In the genomic region with DNA sequence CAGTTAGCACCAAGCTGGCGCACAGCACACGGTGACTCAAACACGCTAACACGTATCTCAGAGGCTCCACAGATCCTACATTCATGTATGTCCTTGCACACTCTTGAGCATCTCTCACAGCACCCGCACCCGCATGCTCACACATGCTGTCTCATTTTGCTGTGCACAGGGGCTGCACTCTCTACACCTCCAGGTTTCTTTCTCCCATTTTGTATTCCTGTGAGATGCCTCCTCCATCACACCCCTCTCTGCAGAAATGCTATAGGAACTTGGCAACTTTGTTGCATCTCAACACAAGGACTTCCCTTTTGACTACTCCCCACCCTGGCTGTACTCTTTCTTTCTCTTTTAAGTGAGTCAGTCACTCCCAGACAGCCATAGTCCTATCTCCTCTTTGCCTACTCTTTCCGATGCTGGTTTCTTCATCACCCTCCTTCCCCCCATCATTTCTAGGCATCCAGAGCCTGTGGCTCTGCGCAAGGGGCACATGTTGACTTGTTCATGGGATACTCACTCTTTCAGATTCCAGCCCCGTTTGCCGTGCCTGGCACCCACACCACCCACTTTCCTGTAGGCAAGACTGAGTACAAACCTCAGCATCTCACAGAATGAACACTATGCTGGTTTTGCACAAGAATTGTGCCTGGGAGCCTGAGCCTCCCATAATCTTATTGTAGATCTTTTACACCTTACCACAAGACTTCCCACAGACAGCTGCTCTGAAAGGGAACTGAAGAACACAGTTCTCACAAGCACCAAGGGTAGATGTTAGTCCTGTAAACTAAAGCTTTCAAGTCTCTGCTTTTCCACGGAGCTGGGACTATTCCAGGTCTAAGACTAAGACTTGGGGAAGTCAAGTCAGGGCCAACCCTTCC, we compare ENCODE assay signal across 21 mouse cellular contexts. TPM values are rescaled to one million over a fixed set of nuclear protein-coding genes. Genes with fewer than 3 reads are reported as not detected.
DNase-seq lines count a peak whose midpoint lies in the region; ATAC-seq and TF ChIP-seq lines count a peak whose summit lies in the region.
"Had no signal": no experiment of that assay in that cellular context is flagged by ENCODE, and none has a peak within 500 bp of the region (broad histone marks: within the 10 kb centered on the region; RNA-seq: fewer than 3 reads in every experiment).

No protein-coding gene starts in this region.

- TF ChIP-seq POLR2A in thymus, adult 2 months (IDR thresholded peaks at IDR 0.05; ENCODE audit: control insufficient read depth, extremely low read depth, insufficient read depth, low read length, poor library complexity) = no peak

- no peaks in the 10 kb centered on the region for H3K9me3 ChIP-seq in forebrain, embryonic 11.5 days (ENCODE audit: control insufficient read depth, low read length)
- no peaks in the 10 kb centered on the region for H3K9me3 ChIP-seq in forebrain, embryonic 12.5 days
- H3K9me3 ChIP-seq: forebrain, embryonic 15.5 days; heart, embryonic 15.5 days; limb, embryonic 10.5 days; liver, embryonic 13.5 days; midbrain, embryonic 12.5 days had no signal

- no peaks in the 10 kb centered on the region for H3K36me3 ChIP-seq in forebrain, embryonic 11.5 days (ENCODE audit: control insufficient read depth, insufficient read depth, low read length)
- H3K36me3 ChIP-seq in forebrain, embryonic 12.5 days (replicated peaks) = no peaks in the 10 kb centered on the region
- no peaks in the 10 kb centered on the region for H3K36me3 ChIP-seq in thymus, adult 2 months (ENCODE audit: control insufficient read depth, insufficient read depth, low read length)
- H3K36me3 ChIP-seq: forebrain, embryonic 15.5 days; heart, embryonic 15.5 days; limb, embryonic 10.5 days; liver, embryonic 13.5 days; midbrain, embryonic 12.5 days had no signal

- H3K9ac ChIP-seq in forebrain, embryonic 11.5 days (ENCODE audit: low read length) = no peak overlapping the region
- H3K9ac ChIP-seq in forebrain, embryonic 12.5 days = no peak overlapping the region
- H3K9ac ChIP-seq: forebrain, embryonic 15.5 days; heart, embryonic 15.5 days; hindbrain, embryonic 14.5 days; liver, embryonic 13.5 days; midbrain, embryonic 12.5 days had no signal

- whole genome bisulfite sequencing in forebrain, embryonic 11.5 days = 93% methylated on average over 11 of the region's 11 CpGs
- 92% methylated on average over 11 of the region's 11 CpGs for WGBS in forebrain, embryonic 12.5 days
- 60% methylated on average over 11 of the region's 11 CpGs for WGBS in thymus, adult 2 months

- intact Hi-C loops in gastrocnemius, postnatal 14 days (cut with DNase I; ENCODE audit: low total_unique reads) = no loop called here

- no peak for ATAC-seq in forebrain, embryonic 11.5 days (replicated peaks; ENCODE audit: low FRiP score)
- no peak for ATAC-seq in forebrain, embryonic 12.5 days (ENCODE audit: low FRiP score)
- ATAC-seq: forebrain, embryonic 15.5 days had no signal

- no peak overlapping the region for H3K27ac ChIP-seq in forebrain, embryonic 11.5 days (ENCODE audit: low read depth, low read length)
- no peak overlapping the region for H3K27ac ChIP-seq in forebrain, embryonic 12.5 days
- H3K27ac ChIP-seq in thymus, adult 2 months (ENCODE audit: control insufficient read depth, insufficient read depth, low read length) = peak overlapping the region; percentile 75
- H3K27ac ChIP-seq: forebrain, embryonic 15.5 days; heart, embryonic 15.5 days; hindbrain, embryonic 14.5 days; layer of hippocampus, adult 2 months; limb, embryonic 10.5 days; liver, embryonic 13.5 days; midbrain, embryonic 12.5 days had no signal

- TF ChIP-seq CTCF in thymus, adult 2 months (IDR thresholded peaks at IDR 0.05; ENCODE audit: borderline replicate concordance, control insufficient read depth, extremely low read depth, insufficient read depth, low read length, poor library complexity) = no peak

- no peaks in the 10 kb centered on the region; the same call in 1 of the 2 replicates for H3K27me3 ChIP-seq in forebrain, embryonic 11.5 days (ENCODE audit: control insufficient read depth, insufficient read depth, low read length)
- peaks cover 9% of the 10 kb centered on the region; the same call in 1 of the 2 replicates for H3K27me3 ChIP-seq in forebrain, embryonic 12.5 days
- no peaks in the 10 kb centered on the region for H3K27me3 ChIP-seq in thymus, adult 2 months (ENCODE audit: control insufficient read depth, insufficient read depth, low read length)
- H3K27me3 ChIP-seq: forebrain, embryonic 15.5 days; midbrain, embryonic 12.5 days had no signal

- no peak overlapping the region for H3K4me2 ChIP-seq in forebrain, embryonic 11.5 days (ENCODE audit: low read depth, low read length, severe bottlenecking)
- no peak overlapping the region for H3K4me2 ChIP-seq in forebrain, embryonic 12.5 days
- H3K4me2 ChIP-seq: forebrain, embryonic 15.5 days; heart, embryonic 15.5 days; hindbrain, embryonic 14.5 days; liver, embryonic 13.5 days; midbrain, embryonic 12.5 days had no signal

- no peaks in the 10 kb centered on the region for H3K4me1 ChIP-seq in forebrain, embryonic 11.5 days (replicated peaks; ENCODE audit: control insufficient read depth, insufficient read depth, low read length)
- no peaks in the 10 kb centered on the region for H3K4me1 ChIP-seq in forebrain, embryonic 12.5 days
- H3K4me1 ChIP-seq in thymus, adult 2 months (replicated peaks; ENCODE audit: control insufficient read depth, insufficient read depth, low read length) = peaks cover 24% of the 10 kb centered on the region
- H3K4me1 ChIP-seq: forebrain, embryonic 15.5 days; heart, embryonic 15.5 days; limb, embryonic 10.5 days; liver, embryonic 13.5 days; midbrain, embryonic 12.5 days had no signal

- no peak overlapping the region for H3K4me3 ChIP-seq in forebrain, embryonic 11.5 days (ENCODE audit: low read depth, low read length)
- no peak overlapping the region for H3K4me3 ChIP-seq in forebrain, embryonic 12.5 days (replicated peaks)
- peak overlapping the region; percentile 22 for H3K4me3 ChIP-seq in thymus, adult 2 months (ENCODE audit: control insufficient read depth, insufficient read depth, low read length)
- H3K4me3 ChIP-seq: forebrain, embryonic 15.5 days; heart, embryonic 15.5 days; layer of hippocampus, adult 2 months; limb, embryonic 10.5 days; liver, embryonic 13.5 days; midbrain, embryonic 12.5 days had no signal

- peak; percentile 32 for DNase-seq in forebrain, embryonic 11.5 days (ENCODE audit: low spot score)
- DNase-seq in thymus, adult 2 months = peak; percentile 14
- DNase-seq in thymus, postnatal 36 days = no peak
- DNase-seq in induced T-regulatory cell, adult 2 months (ENCODE audit: low read depth) = peak; percentile 73
- peak; percentile 62 for DNase-seq in telencephalon, adult 2 months (ENCODE audit: low read depth, low spot score)
- no peak for DNase-seq in heart, adult 8-10 months (ENCODE audit: low spot score)
- no peak for DNase-seq in gastrocnemius, postnatal 14 days
- DNase-seq: adrenal gland, postnatal 36 days; cerebellum, adult 11 months; gastrocnemius, postnatal 36 days; kidney, adult 8-10 months; liver, embryonic 13.5 days; lung, postnatal 14 days had no signal

RNA-seq across cellular contexts. Expression of a gene that starts 0.6 kb away (rescaled TPM):
- not detected in 2 replicates for polyA plus RNA-seq in forebrain, embryonic 11.5 days (2014; fragmentation: Nextera tagmentation; extraction: Ambion mirVana)
- polyA plus RNA-seq in forebrain, embryonic 12.5 days (2016; fragmentation: Nextera tagmentation; extraction: Ambion mirVana) = not detected in 2 replicates
- 39.2 and 55.2 TPM in 2 replicates for polyA plus RNA-seq in thymus, adult 2 months (2012; rRNA removed)
- total RNA-seq in heart, adult 8-10 months (2022) = under 1 TPM in 2 of 4 experiments, not detected in 2; 0.37 to 0.49 TPM
- total RNA-seq in gastrocnemius, postnatal 14 days (2021) = not detected
- total RNA-seq: gastrocnemius, postnatal 36 days; layer of hippocampus, adult 2 months had no signal
- polyA plus RNA-seq: forebrain, embryonic 15.5 days; limb, embryonic 10.5 days; midbrain, embryonic 12.5 days had no signal

RNA-seq across cellular contexts. Expression of a gene that starts 24.8 kb away (rescaled TPM):
- not detected in 2 replicates for polyA plus RNA-seq in forebrain, embryonic 11.5 days (2014; fragmentation: Nextera tagmentation; extraction: Ambion mirVana)
- not detected in 2 replicates for polyA plus RNA-seq in forebrain, embryonic 12.5 days (2016; fragmentation: Nextera tagmentation; extraction: Ambion mirVana)
- 0.97 and 1.2 TPM in 2 replicates for polyA plus RNA-seq in thymus, adult 2 months (2012; rRNA removed)
- not detected for total RNA-seq in heart, adult 8-10 months (2022)
- not detected for total RNA-seq in gastrocnemius, postnatal 14 days (2021)
- total RNA-seq: adrenal gland, postnatal 36 days; gastrocnemius, postnatal 36 days; layer of hippocampus, adult 2 months had no signal
- polyA plus RNA-seq: forebrain, embryonic 15.5 days; heart, embryonic 15.5 days; hindbrain, embryonic 14.5 days; limb, embryonic 10.5 days; midbrain, embryonic 12.5 days; urinary bladder, adult 2 months had no signal

RNA-seq across cellular contexts. Expression of a gene that starts 42.4 kb away (rescaled TPM):
- polyA plus RNA-seq in forebrain, embryonic 11.5 days (2014; fragmentation: Nextera tagmentation; extraction: Ambion mirVana) = not detected in 2 replicates
- not detected in 2 replicates for polyA plus RNA-seq in forebrain, embryonic 12.5 days (2016; fragmentation: Nextera tagmentation; extraction: Ambion mirVana)
- 2.4 and 2.7 TPM in 2 replicates for polyA plus RNA-seq in thymus, adult 2 months (2012; rRNA removed)
- not detected for total RNA-seq in heart, adult 8-10 months (2022)
- not detected for total RNA-seq in gastrocnemius, postnatal 14 days (2021)
- total RNA-seq: adrenal gland, postnatal 36 days; gastrocnemius, postnatal 36 days; layer of hippocampus, adult 2 months had no signal
- polyA plus RNA-seq: forebrain, embryonic 15.5 days; heart, embryonic 15.5 days; hindbrain, embryonic 14.5 days; limb, embryonic 10.5 days; midbrain, embryonic 12.5 days had no signal

RNA-seq across cellular contexts. Expression of a gene that starts 47.5 kb away (rescaled TPM):
- polyA plus RNA-seq in forebrain, embryonic 11.5 days (2014; fragmentation: Nextera tagmentation; extraction: Ambion mirVana) = 102 and 103 TPM in 2 replicates
- polyA plus RNA-seq in forebrain, embryonic 12.5 days (2016; fragmentation: Nextera tagmentation; extraction: Ambion mirVana) = 150 and 165 TPM in 2 replicates
- 98.2 and 106 TPM in 2 replicates for polyA plus RNA-seq in thymus, adult 2 months (2012; rRNA removed)
- 10 to 100 TPM; 52.1 to 61.2 (median 56.3) TPM for total RNA-seq in heart, adult 8-10 months (2022)
- total RNA-seq in gastrocnemius, postnatal 14 days (2021) = 10 to 100 TPM; 50.2 to 56.9 TPM

Comparison
In these comparisons a context has a peak if more than half of its experiments do, and no peak if none do; other contexts are left out.
1. DNase-seq: peak in forebrain, embryonic 11.5 days (single experiment), thymus, adult 2 months (single experiment), induced T-regulatory cell, adult 2 months (single experiment) and telencephalon, adult 2 months (single experiment); none in thymus, postnatal 36 days (0 of 2), heart, adult 8-10 months (single experiment) and gastrocnemius, postnatal 14 days (single experiment).
2. RNA of a gene that starts 0.6 kb away (polyA plus RNA-seq): 39.2 to 55.2 TPM in thymus, adult 2 months; not detected in forebrain, embryonic 11.5 days and not detected in forebrain, embryonic 12.5 days; every median in the first group is over 10 times any median in the second.